Mouse (Mus musculus) lung, postnatal 10 days (tissue): ENCODE data around the gene Syt14.

Experiments used
- DNase-seq: peaks from one replicate; pipeline ENCODE4 v3.0.0; 2021

Gene Syt14

GRCm38 (mm10) chr1:192860273-192860672 lies 175.3 kb downstream of the Syt14 start:
- no peak for DNase-seq

GRCm38 (mm10) chr1:192857582-192857981 lies 178.0 kb downstream of the Syt14 start:
- no peak for DNase-seq

- no peak for DNase-seq
Observed at GRCm38 (mm10) chr1:192856931-192857330, 178.6 kb downstream of the Syt14 start.

DNA sequence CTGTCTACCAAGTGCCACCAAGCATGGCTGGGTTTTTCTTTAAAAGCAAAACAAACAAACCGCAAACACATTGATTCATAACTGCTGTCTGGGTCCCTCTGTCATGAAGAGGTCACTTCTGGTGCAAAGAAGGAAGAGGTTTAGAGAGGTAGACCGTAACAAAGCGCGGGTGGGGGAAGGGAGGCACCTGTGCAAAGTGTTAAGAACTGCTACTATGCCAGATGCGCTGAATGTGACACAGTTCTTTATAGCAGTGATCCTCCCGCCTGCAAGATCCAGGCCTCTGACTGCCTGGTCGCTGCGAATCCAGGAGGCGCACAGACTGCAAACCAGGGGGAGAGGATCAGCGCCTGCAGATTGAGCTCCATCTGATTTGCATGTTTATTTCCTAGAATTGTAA lies 179.2 kb downstream of the Syt14 start:
- DNase-seq, result peak; percentile 18

DNA sequence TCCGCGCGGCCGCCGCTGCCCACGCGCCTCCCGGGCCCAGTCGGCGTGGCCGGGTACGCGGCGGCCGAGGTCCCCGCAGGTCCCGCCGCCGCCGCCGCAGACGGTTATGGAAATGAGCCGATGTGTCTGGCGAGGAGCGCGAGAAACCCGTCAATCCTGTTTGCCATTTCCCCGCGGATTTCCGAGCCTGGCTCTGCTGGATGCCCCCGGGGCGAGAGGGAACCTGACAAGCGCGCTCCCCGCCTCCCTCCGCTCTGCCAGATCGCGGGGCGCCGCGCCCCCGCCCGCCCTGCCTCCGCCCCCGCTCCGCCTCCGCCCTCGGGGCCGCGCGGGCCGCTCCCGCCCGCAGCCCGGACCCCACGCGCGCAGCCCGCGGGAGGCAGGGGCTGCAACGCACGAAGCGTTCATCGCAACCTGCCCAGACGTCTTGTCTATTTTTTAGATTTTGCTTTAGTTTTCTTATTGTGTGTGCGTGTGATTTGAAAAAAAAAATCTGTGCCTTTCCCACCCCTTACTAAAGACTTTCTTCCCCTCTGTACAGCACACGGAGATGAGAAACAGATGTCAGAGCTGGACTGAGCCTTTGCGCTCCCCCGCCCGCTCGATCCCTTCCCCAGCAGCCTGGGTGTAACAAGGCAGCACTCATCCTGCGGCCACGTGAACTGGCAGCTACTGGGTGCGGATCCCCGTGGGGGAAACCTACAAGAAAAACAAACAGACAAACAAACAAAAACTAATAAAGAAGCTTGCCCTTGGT lies 179.9 kb downstream of the Syt14 start, which contains the start of gene Sertad4:
TSS of gene Sertad4 (minus strand) at position 283 of the 757 bp plus-strand sequence.
- DNase-seq, result peak; percentile 70

DNA sequence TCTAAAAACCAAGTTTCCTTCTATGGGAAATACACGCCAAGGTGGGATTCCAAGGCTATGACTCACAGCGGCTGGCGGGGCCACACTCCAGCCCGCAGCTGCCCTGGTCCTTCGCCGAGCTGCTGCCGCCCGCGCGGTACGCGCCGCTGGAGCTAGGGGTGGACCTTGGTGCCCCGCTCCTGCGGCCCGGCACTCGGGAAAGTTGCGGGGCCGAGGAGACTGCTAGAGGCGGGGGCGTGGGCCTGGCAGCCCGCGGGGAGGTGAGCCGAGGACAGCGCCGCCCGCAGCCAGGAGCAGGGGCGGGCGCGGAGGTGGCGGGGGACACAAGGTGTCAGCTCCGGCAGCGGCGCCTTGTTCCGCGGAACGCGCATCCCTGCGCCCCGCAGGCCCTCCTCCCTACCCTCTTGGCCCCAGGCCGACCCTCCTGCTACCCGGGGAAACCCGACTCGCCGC lies 180.7 kb downstream of the Syt14 start:
- peak; percentile 54 for DNase-seq

GRCm38 (mm10) chr1:192853988-192854818 lies 181.4 kb downstream of the Syt14 start:
- DNase-seq, result no peak

DNA sequence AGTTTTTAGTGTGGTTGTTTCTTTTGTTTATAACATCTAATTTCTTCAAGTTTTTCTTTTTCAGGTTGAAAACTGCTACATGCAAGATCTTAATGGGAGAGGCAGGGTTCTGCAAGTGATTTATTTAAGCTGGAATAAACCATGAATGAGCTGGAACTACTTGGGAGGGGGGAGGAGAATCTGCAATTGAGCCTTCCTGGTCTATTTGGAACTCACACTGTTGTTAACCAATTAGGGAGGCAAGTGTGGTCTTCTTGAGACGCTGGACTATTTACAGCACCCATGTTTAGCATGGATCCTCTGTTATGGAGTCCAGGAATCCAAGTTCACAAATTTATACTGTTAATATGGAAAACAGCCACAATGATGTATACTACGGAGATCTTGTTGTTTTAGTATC lies 182.1 kb downstream of the Syt14 start:
- DNase-seq, result no peak

- DNase-seq, result no peak
Observed at GRCm38 (mm10) chr1:192852047-192852446, 183.5 kb downstream of the Syt14 start.

DNA sequence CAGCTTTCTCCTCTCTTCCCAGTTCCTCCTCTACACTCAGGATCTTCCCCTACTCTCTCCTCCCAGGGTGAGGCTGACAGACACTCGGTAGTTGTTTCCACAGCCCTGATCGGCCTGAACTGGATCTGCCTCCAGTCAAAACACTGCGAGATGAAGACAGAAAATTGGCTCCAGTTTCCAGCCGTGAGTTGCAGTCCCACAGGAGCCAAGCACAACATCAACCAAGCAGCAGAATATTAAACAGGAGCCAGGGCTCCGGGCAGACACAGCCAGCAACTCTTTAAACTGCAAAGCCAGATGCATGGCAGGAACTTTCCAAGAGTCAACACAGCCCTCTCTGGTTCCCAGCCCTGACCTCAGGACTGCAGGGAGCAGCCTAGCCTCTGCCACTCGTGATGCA lies 183.9 kb downstream of the Syt14 start:
- peak; percentile 57 for DNase-seq

- no peak for DNase-seq
Observed at GRCm38 (mm10) chr1:192851126-192851525, 184.4 kb downstream of the Syt14 start.

DNA sequence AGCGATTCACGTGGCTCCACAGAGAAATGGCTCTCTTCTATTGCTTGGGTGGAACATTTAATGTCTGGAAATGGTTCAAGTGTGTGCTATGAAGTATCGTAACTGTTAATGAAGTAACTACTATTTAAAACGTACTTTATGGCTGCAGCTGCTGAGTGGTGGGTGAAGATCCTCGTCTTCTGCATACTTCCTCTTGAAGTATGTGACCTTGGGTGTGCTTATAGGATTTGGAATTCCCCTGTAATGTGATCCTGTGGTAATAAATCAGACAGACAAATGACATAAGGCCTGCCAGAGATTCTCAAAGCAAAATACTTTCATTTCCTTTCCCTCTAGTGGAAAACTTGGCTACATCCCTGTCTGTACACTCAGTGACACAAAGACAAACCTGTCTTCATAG lies 186.0 kb downstream of the Syt14 start:
- DNase-seq, result no peak

DNA sequence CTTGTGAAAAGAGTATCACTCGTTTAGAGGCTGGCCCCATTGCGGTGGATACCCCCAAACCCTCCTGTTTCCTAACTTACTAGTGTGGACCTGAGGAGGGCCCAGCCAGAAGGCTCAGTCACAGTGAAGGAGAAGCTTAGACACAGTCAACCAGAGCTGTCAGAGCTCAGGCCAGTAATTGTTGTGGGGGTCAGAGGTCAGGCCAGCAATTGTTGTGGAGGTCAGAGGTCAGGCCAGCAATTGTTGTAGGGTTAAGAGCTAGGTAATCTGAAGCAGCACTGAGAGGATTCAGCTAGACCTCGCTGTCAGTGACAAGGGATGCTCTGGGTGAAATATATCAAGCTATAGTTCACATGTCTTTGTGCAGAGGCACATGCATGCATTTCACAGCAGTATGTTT lies 188.3 kb downstream of the Syt14 start:
- DNase-seq, result no peak
